Mouse (Mus musculus) spleen, postnatal 36 days (tissue): Measurements from ENCODE around the gene Sgtb.

ENCODE experiments used
- DNase-seq, 2 experiments: peaks; one replicate each; pipeline ENCODE4 v3.0.0; 2022; ENCODE audit warnings: low spot score in 2 of 2, mixed read lengths in 1 of 2

The Sgtb gene

DNA sequence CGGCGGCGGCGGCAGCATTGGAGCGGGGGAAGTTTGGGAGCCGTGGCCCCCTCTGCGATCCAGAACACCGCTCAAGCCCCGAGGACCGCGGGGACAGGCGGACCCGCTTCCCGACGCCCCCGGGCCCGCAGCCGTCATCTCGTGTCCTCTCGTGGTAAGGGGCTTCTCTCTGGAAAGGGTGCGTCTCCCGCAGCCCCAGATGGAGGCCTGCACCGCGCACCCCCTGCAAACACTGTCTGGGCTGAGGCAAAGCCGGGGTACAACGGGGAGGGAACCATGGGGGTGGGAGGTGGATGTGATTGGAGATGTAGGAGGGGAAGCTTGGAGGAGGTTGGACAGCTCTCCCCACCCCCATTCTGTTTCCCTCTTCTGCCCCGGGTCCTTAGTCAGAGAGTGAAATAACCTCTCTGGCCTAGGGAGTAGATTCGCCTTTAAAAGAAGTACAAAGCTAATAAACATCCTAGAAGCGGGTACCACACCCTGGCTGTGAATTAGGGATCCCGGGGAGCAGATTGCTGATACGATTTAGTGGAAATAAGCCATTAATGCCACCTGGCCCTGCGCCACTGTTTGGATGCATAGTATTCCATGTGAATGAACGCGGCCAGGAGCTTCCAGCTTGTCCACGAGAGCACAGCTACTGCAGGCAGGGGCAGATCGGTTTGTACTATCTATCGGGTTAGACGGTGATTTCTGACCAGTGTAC, 428 bp downstream of the Sgtb start:
- no peak for DNase-seq

GRCm38 (mm10) chr13:104110526-104110925, 985 bp downstream of the Sgtb start:
- DNase-seq, result no peak

GRCm38 (mm10) chr13:104112266-104112900, 2.8 kb downstream of the Sgtb start:
- DNase-seq, result no peak

DNA sequence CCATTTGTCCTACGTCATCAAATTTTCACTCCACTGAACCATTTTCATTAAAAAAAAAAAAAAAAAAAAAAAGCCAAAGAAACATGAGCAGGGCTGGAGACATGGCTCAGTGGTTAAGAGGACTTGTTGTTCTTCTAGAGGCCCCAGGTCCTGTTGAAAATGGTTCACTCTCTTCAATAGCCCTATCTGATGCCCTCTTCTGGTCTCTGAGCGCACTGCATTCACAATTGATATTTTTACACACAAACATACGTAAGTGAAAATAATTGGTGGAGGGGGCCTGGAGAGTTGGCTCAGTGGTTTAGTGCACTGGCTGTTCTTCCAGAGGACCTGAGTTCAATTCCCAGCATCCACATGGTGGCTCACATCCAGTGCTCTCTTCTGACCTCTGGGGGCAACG, 4.2 kb downstream of the Sgtb start:
- DNase-seq, result no peak

DNA sequence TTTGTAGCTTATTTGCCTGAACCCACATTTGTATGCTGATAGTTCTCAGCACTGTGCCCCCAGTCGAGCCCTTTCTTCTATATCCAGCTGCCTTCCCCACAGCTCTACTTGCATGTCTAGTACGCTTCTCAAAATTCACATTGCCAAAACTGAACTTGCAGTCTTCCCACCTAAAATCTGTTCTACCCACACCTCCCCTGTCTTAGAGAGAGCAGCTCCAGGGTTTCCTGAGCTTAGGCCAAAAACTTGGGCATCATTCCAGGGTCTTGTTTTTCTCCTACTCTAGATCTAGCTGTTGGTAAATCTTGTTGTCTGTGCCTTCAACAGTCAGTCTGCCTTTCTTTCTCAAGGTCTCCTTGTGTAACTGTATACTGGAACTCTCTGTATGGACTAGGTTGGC, 5.3 kb downstream of the Sgtb start:
- DNase-seq, result no peak

DNA sequence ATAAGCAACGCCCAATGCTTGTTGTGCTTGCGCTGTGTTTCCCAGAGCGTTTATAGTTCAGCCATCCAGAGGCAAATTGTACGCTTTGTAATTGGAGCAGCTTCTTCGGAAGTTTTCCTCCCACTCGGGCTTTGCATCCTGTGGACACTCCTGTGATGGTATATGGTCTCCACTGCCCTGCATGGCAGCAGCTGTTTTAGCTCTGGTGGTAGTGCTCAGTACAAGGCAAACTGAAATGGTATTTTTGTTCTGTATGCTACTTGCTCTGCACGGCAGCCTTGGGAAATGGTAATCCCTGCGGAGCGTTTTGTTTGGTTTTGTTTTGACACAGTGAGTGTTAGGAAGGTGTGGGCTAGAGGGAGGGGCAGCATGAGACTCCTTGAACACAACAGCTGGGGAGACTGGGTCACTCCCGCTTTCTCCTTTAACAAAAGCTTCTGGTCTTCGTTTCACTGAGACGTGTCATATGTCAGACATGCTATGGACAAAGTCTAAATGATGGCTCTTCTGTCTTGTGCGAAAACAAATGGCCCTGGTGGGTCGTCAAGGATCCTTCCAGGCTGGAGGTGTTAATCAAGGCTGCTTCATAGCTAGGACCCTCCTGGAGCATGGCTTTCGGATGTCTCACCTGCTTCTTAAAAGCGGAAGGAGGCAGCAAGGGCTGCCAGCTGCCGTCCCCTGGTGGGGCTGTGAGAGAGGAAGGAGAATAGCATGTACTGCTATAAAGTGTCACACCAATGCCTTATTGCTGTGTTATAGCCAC, 12.7 kb downstream of the Sgtb start:
- no peak for DNase-seq

DNA sequence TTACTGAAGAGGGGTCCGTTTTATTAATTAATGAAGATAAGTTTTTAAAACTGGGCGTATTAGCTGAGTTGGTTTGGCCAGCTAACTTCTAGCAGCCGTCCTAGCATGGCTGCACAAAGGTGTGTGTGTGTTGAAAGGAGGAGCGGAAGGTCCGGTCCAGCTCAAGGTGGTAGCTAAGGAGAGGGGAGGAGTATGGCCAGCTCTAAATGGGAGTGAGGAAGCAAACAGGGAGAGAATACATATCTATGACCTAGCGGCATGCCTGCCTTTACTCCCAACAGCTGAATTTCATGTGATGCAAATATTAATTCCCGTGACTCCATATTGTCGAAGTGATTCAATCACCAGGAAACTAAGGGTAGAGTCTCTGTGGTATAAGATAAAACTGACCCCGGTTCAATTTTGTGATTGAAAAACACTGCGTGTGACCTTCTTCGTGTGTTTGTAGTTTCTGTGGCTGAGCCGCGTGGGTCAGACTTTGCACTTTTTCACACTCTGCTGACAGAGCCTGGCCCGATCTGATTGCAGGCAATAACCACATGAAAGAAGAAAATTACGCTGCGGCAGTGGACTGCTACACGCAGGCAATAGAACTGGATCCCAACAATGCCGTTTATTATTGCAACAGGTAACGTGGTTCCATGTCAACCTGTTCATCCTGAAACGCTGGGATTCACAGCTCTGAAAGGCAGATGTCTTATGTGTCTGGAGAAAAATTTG, 14.3 kb downstream of the Sgtb start:
- DNase-seq, result no peak

DNA sequence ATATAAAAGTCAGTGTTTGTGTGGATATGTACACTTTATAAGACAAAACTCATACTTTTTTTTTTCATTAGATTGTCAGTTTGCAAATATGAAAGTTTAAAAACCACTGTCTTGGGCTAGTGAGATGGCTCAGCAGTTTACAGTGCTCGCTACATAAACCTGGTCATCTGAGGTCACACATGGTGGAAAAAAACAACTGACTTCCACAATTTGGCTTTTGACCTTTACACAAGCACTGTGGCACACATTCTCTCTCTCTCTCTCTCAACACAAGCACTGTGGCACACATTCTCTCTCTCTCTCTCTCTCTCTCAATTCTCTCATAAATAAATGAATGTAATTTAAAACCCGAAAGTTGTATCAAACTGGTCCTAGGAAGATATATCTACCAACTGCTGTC, 23.0 kb downstream of the Sgtb start:
- no peak for DNase-seq

DNA sequence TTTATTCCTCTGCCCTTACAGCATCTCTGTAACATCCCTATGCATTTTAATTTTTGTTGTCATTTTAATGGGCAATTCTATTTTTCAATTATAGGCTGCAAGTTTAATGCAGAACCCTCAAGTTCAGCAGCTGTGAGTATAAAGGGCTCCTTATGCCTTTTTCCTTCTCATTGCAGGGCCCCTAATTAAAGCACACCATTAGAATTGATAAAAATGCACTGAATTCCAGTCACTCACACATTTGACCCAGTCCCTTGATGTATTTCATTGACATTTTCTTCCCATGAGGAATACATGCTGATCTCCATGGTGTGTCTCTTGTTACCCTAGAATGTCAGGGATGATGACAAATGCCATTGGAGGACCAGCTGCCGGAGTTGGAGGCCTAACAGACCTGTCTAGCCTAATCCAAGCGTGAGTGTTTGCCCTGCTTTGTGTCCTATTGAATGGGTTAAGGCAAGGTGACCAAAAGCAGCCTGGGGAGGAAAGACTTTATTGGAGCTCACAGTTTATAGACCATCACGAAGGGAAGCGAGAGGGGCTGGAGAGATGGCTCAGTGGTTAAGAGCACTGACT, 25.1 kb downstream of the Sgtb start:
- no peak for DNase-seq

DNA sequence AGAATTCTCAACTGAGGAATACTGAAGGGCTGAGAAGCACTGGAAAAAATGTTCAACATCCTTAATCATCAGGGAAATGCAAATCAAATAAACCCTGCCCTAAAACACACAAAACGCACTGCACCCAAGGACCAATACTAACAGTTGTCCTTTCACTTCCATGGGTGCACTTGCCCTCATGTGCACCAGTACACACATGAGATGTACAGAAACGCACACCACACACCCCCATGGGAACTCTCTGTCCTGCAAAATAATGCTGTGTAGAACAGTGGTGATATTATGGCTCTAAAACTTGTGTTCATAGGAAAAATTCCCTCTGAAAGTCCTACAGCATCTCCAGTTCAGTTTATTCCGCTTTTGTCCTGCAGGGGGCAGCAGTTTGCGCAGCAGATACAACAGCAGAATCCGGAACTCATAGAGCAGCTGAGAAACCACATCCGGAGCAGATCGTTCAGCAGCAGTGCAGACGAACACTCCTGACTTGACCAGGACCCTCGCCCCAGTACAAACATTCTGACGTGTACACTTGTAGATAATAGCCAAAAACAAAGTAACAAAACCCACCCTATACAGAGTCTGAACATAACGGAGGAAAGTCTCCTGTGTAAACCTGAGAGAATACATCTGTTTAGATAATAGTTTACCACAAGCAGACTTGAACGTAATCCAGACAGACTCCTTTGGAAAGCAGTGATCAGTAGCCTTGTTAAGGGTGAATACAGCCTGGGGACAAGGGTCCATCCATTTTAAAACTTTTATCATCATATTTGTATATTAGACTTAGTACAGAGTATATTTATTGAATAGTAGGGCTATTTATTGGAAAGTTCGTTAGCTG, 30.0 kb downstream of the Sgtb start:
- peak; percentile 76 to 79 for DNase-seq

DNA sequence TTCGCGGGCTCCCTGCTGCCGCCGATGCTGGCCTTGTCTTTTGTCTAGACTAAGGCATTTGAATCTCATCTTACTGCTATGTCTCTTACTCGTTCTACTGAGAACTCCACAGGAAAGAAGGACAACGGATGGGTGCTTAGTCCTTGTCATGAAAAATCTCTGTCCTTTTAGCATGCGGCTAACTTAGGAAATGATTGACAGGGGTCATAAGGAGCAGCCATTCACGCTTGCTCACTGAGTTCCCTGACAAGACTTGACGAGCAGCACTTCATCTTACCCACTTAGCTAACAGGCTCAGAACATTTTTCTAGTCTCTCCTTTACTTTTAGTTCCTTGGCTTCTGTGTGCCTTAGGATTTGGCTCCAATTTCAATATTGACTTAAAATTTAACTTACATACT, 35.3 kb downstream of the Sgtb start:
- no peak for DNase-seq

DNA sequence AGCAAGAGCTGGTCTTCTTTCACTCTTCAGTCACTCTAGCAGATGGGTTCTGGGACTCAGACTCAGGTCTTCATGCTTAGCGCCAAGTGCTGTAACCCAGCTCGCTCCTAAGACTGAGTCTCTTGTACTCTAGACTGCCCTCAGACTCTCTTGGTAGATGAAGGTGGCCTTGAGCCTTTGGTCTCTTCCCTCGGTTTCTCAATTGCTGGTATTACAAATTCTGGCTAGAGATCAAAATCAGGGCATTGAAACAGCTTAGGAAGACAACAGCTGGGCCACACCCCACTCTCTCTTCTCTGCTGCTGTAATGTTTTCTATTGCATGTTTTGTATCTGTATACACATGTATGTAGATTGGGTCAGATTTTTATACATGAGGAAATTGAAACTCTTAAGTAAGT, 36.1 kb downstream of the Sgtb start:
- no peak for DNase-seq

DNA sequence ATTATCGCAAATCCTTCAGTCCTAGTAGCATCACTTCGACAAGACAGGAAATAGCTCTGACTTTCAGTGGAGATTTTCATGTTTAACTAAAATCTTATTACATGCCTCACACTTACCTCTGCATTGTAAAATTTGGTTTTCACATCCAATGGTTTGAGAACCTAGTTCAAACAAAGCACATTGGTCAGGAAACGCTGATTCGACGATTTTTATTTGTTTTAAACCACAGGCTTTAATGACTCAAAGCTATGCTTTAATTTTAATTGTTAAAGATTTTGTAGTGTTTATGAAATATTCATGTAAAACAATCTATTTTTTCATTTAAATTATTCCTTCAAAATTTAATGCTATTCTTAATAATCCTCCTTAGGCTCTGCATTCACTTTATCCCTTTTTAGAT, 44.6 kb downstream of the Sgtb start:
- no peak for DNase-seq

DNA sequence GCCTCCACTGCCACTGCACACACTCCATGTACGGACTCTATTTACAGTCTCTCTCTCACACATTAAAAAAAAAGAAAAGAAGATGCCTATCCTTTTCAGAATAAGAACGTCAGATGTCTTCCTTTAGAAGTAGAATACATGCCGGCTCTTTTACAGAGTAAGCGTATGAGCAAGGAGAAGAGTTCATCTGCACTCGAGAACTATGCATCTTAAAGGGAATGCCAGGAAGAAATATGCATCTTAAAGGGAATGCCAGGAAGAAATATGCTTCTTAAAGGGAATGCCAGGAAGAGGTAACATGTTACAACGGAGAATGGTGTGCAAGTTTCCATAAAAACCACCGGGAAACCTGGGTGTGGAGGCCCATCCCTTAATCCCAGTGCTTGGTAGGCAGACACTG, 45.6 kb downstream of the Sgtb start:
- no peak for DNase-seq

DNA sequence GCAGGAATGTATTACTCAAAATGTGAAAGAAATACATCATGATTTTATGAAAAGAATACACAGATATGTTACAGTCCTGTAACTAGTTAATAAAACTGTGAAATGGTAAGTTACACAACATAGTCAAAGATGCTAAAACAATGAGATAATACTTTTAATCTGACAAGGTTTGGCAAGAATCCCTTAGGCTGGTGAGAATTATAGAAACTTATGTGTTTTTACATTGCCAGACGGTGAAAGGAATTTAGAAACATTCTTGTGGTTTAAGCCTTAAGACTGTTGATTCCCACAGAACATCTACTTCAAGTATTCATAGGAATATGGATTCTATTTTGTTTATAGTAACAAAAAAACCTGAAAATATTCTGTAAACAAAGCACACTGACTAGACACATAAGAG, 46.1 kb downstream of the Sgtb start:
- DNase-seq, result no peak

GRCm38 (mm10) chr13:104171711-104172110, 62.2 kb downstream of the Sgtb start:
- DNase-seq, result no peak

- no peak for DNase-seq
Measured at GRCm38 (mm10) chr13:104172498-104172897, 63.0 kb downstream of the Sgtb start.

DNA sequence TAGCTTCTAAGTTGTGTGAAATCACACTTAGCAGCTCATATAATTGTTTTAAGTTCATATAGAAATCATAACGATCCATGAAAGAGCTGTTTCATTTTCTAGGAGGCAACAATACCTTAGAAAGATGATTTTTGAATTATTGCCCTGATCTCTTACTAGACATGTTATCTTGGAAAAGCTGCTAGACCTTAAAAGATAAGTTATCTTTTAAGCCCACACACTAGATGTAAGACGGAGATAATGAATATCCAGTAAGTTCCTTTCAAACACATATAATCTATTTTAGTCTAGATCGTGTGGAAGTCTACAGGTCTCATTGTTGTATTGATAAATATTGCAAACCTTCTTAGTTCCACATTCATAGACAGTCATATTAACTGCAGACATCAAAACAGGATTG, 67.3 kb downstream of the Sgtb start:
- DNase-seq, result no peak

- no peak for DNase-seq
Measured at GRCm38 (mm10) chr13:104177796-104178649, 68.5 kb downstream of the Sgtb start, which contains the start of gene Trappc13. Gene Trappc13 (minus strand): TSS chr13:104178469.

GRCm38 (mm10) chr13:104178650-104179121, 69.1 kb downstream of the Sgtb start, which contains the start of gene Trim23:
Gene Trim23 (plus strand): TSS chr13:104178797.
- peak; percentile 96 to 99 for DNase-seq
